Mouse (Mus musculus) monocyte, adult 2 months (primary cell): Measurements from ENCODE around the gene Tnfaip8l2.
"Not testable (repeated sequence)": the region's sequence is repeated elsewhere in the genome, so short reads cannot be mapped to it uniquely, and the experiment has no call there.

Experiments
- DNase-seq, 2 experiments: peaks; one replicate each; pipeline ENCODE4 v3.0.0; 2022; ENCODE audit warnings: low spot score in 2 of 2, low read depth in 1 of 2

Gene Tnfaip8l2

DNA sequence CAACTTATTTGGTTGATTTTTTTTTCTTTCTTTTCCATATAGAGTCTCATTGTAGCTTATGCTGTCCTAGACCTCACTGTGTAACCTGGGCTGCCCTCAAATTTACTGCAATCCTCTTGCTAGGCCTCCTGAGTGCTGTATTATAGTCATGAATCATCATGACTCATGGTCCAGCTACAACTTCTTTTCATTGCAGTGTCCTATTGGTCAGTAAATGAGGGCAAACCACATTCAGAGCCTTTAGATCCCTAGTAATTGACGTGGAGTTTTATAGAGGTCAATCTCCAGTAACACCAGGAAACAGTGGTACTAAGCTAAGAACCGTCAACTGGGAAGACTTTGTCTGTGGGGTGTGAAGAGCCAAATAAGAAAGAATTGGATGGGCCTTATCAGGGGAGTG lies 24.4 kb downstream of the Tnfaip8l2 start:
- DNase-seq: no peak

DNA sequence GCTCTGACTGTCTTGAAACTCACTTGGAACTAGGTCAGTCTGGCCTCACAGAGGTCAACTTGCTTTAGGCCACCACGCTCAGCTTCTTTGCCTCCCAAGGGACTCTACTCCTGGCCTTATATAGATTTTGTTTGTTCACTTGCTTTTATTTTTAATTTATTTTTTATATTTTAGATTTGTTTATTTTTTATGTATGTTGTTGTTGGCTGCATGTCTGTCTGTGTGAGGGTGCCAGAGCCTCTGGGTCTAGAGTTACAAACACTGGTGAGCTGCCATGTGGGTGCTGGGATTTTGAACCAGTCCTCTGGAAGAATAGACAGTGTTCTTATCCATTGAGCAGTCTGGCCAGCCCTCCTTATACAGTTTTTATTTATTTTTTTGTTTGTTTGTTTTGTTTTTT lies 29.4 kb downstream of the Tnfaip8l2 start:
- no peak for DNase-seq

DNA sequence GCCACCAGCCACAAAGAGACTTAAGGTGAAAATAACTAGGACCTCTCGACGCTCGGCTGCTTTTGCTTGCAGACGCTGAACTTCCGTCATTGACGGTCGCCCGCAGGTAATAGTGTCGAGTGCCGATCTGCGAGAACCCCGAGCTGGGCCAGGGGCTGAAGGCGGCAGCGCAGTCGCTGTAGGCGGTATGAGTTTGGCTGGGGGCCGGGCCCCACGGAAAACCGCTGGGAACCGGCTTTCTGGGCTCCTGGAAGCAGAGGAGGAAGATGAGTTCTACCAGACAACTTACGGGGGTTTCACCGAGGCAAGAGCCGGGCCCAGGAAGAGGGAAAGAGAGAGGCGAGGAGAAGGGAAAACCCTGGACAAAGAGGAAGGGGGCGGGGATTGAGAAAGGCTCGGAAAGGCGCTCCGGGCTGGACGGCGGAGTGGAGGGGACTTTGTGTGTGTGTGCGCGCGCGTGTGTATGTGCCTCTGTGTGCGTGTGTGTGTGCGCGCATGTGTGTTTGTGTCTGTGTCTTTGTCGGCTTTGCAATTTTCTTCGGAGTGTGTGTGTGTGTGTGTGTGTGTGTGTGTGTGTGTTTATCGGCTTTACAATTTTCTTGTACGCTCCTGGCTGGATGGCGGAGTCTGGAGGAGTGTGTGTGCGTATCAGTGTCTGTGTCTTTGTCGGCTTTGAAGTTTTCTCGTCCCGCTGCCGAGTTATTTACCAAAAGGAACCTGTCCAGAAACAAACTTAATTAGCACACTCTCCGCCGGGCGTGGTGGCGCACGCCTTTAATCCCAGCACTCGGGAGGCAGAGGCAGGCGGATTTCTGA lies 31.0 kb downstream of the Tnfaip8l2 start, which contains the start of gene Vps72:
Vps72 (plus strand) TSS at position 112 of the 816 bp plus-strand sequence.
- peak; percentile 70 to 82 for DNase-seq

DNA sequence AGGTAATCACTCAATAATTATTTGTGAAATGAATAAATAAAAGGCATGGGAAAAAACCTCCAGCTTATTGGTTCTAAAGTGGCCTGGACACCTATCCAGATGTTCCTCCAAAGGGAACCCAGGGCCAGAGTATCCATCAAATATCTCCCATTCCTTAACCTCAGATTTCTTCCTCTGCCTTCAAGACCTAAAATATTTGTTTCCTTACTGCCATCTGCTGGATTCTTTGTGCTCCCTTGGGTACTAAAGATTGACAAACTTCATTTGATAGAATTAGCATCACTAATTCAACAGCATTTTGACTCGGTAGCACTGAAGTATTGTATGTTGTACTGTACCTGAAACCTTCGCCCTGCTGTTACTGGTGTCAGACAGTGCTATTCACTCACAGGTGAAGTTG lies 34.3 kb downstream of the Tnfaip8l2 start:
- no peak for DNase-seq

DNA sequence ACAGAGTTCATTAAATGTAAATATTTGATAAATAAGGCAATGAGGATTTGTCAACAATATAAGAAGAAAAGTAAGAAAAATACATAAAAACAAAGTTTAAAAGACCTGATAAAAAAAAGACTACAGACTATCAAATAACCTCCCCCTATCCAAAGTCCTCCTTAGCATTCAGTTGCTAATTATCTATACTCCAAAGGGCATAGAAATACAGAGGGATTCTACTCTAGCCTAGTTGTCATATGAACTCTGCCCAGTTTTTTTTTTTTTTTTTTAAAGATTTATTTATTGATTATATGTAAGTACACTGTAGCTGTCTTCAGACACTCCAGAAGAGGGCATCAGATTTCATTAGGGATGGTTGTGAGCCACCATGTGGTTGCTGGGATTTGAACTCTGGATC lies 34.9 kb downstream of the Tnfaip8l2 start:
- DNase-seq: not testable (repeated sequence)

DNA sequence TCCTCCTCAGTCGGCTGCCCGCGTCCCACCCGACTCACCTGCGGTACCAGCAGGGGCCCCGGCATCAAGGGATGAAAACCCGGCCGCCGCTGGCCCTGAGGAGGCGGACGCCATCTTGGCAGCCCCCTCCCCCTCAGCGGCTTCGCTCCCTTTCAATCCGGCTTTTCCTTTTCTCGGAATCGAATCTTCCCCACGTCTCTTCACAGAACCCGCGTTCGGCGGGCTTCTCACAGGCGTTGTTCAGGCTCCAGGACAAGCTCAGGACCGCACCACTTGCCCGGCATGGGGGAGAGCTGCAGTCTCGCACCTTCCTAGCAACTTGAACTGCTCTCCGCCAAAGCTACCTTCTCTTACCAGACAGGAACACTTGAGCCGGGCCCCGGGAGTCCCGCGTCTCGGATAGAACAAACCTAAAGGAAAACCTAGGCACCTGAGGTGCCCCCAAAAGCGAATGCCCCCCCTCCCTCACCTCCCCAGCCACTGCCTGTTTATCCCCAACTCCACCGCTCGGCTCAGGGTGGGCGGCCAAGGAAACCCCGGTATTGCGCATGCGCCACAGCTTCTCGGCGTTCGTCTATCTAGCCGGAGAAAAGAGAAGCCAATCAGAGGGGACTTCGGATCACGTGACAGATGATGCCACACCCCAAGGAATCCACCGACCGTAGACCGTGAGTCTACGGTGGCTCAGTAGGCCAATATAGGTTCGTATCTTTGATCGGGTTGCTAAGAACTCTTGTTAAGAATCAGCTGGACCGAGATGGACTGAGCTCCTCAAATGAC lies 35.6 kb downstream of the Tnfaip8l2 start, which contains the start of gene Pip5k1a:
Pip5k1a (minus strand) TSS at position 593 of the 780 bp plus-strand sequence.
- DNase-seq: peak; percentile 85 to 88

DNA sequence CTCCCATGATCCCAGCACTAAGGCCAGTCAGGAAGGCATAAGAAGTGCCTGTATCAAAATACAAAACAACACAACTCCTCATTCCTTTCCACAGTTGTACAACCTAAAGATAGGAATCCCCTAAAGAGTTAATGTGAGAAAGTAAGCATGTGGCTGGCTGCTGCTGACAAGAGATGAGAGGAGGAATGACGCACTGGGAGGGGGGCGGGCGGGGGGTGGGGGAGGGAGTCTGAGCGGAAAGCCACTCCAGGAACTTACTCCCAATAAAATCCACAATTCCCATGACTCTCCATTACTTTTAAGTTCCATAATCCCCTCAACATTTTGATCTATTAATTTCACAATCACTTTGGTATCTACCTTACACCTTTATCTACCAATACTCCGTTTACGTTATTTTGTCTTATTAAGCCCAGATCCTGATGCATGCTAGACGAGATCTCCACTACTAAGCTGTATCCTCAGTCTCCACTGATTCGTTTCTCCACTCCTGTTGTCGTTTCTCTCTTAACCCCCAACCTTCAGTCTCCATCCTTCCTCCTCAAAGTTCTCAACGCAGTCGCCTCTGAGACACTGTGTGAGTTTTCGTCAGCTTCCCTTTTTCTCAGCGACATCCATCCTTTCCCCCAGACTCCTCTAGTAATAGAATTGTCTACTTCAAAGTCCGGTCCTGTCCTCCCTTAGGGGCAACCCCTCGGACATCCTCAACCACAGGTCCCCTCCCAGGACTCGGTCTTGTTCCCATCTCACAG lies 36.4 kb downstream of the Tnfaip8l2 start:
- no peak for DNase-seq

DNA sequence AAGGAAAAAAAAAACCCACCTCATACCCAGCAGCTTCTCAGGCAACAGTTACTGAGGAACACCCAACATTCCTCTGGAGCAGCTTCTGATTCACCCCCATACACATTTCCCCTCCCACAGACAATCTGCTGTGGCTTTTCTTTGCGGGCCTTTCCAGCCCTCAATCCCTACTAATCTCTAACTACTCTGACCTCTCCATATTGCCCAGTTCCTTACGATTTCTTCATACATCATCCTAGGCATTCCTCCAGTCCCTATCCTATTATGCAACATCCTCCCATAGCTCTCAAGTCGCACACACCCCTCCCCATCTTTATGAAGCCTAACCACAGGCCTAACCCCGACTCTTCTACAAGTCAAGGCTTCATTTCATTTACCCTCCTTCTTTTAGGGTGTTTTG lies 37.0 kb downstream of the Tnfaip8l2 start:
- DNase-seq: no peak

DNA sequence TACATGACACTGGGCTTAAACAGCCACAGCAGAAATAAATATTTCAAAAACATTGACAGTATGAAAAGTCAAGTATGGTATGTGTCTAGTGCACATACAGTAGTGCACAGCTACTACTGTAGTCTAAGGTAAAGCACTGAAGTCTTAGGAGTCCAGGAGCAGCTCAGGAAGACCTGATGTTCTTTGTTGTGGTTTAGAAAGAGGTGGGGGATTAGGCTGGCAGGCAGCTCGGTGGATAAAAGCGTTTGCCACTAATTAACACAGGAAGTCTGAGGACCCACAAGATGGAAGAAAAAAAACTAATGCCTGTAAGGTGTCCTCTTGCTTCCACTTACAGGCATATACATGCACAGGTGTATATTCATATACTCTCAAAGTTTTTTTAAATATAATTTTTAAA lies 41.3 kb downstream of the Tnfaip8l2 start:
- no peak for DNase-seq
